Mouse (Mus musculus) cortical plate, adult 2 months (tissue): Measurements from ENCODE around the gene Clec4a1.

Source experiments
- CTCF ChIP-seq: fragments of 200-500 bp; IDR thresholded peaks from 2 replicates; pipeline ENCODE4 v1.5.1; 2011; ENCODE audit warnings: mild to moderate bottlenecking, control low read depth, low read length; ENCODE audit not compliant: insufficient read depth; ENCODE audit errors: extremely low read depth
- POLR2A ChIP-seq: fragments of 200-500 bp; IDR thresholded peaks from 2 replicates; pipeline ENCODE4 v1.6.1; 2011; ENCODE audit warnings: mild to moderate bottlenecking, low read length, control low read depth; ENCODE audit not compliant: insufficient read depth; ENCODE audit errors: extremely low read depth

GRCm38 (mm10) chr6:122946760-122947159 is 25.1 kb downstream of the Clec4a1 start:
- TF ChIP-seq CTCF (no peak), POLR2A (no peak)
